Mouse (Mus musculus): ENCODE results near the gene Gm37240. TPM values are rescaled to one million over a fixed set of nuclear protein-coding genes. Genes with fewer than 3 reads are reported as not detected.
"Not testable (repeated sequence)": the region's sequence is repeated elsewhere in the genome, so short reads cannot be mapped to it uniquely, and the experiment has no call there.

Gm37240 gene
- polyA plus RNA-seq, 1 experiment from 2014 or later: 3.2 TPM

- DNase-seq (ENCODE audit: low spot score) (peak; percentile 89), ATAC-seq (replicated peaks; ENCODE audit: insufficient number of reproducible peaks, low FRiP score, low TSS enrichment, low read depth) (no peak)
- Histone ChIP-seq H3K36me3 (replicated peaks; ENCODE audit: control insufficient read depth, insufficient read depth, low read depth, low read length) (no peaks in the 10 kb centered on the region), H3K4me2 (ENCODE audit: low read depth, low read length) (no peak overlapping the region), H3K4me3 (ENCODE audit: low read depth, low read length) (no peak overlapping the region), H3K9ac (replicated peaks; ENCODE audit: low read length) (no peak overlapping the region), H3K27me3 (ENCODE audit: control insufficient read depth, insufficient read depth, low read length) (no peaks in the 10 kb centered on the region), H3K27ac (replicated peaks; ENCODE audit: low read depth, low read length) (no peak overlapping the region), H3K4me1 (ENCODE audit: control insufficient read depth, insufficient read depth, low read length) (no peaks in the 10 kb centered on the region), H3K9me3 (replicated peaks; ENCODE audit: control insufficient read depth, low read length) (no peaks in the 10 kb centered on the region)
- WGBS: 46% methylated on average over 18 of the region's 18 CpGs
These were observed 36.9 kb upstream of the Gm37240 start for GRCm38 (mm10) chr3:85923954-85924945.

GRCm38 (mm10) chr3:85923343-85923742, 36.0 kb upstream of the Gm37240 start:
- no peak for DNase-seq (ENCODE audit: low spot score)
- Histone ChIP-seq H3K27me3 (ENCODE audit: control insufficient read depth, insufficient read depth, low read length) (no peaks in the 10 kb centered on the region), H3K9ac (replicated peaks; ENCODE audit: low read length) (no peak overlapping the region), H3K4me3 (ENCODE audit: low read depth, low read length) (no peak overlapping the region), H3K4me1 (ENCODE audit: control insufficient read depth, insufficient read depth, low read length) (no peaks in the 10 kb centered on the region), H3K36me3 (replicated peaks; ENCODE audit: control insufficient read depth, insufficient read depth, low read depth, low read length) (no peaks in the 10 kb centered on the region), H3K27ac (replicated peaks; ENCODE audit: low read depth, low read length) (no peak overlapping the region), H3K4me2 (ENCODE audit: low read depth, low read length) (no peak overlapping the region), H3K9me3 (replicated peaks; ENCODE audit: control insufficient read depth, low read length) (no peaks in the 10 kb centered on the region)
- ATAC-seq (replicated peaks; ENCODE audit: insufficient number of reproducible peaks, low FRiP score, low TSS enrichment, low read depth): no peak
- 71% methylated on average over 8 of the region's 8 CpGs for WGBS

GRCm38 (mm10) chr3:85922331-85922730, 35.0 kb upstream of the Gm37240 start:
- WGBS: 81% methylated on average over 3 of the region's 3 CpGs
- no peak for ATAC-seq (replicated peaks; ENCODE audit: insufficient number of reproducible peaks, low FRiP score, low TSS enrichment, low read depth)
- H3K27ac ChIP-seq (replicated peaks; ENCODE audit: low read depth, low read length): no peak overlapping the region

GRCm38 (mm10) chr3:85920671-85921070, 33.4 kb upstream of the Gm37240 start:
- H3K4me1 ChIP-seq (ENCODE audit: control insufficient read depth, insufficient read depth, low read length); H3K27me3 ChIP-seq (ENCODE audit: control insufficient read depth, insufficient read depth, low read length); H3K9me3 ChIP-seq (replicated peaks; ENCODE audit: control insufficient read depth, low read length); H3K4me2 ChIP-seq (ENCODE audit: low read depth, low read length); H3K27ac ChIP-seq (replicated peaks; ENCODE audit: low read depth, low read length); DNase-seq (ENCODE audit: low spot score); H3K9ac ChIP-seq (replicated peaks; ENCODE audit: low read length); ATAC-seq (replicated peaks; ENCODE audit: insufficient number of reproducible peaks, low FRiP score, low TSS enrichment, low read depth); H3K4me3 ChIP-seq (ENCODE audit: low read depth, low read length); H3K36me3 ChIP-seq (replicated peaks; ENCODE audit: control insufficient read depth, insufficient read depth, low read depth, low read length): not testable (repeated sequence)
- 91% methylated on average over 2 of the region's 2 CpGs for WGBS

More at GRCm38 (mm10) chr3:85922331-85922730, 35.0 kb upstream of the Gm37240 start:
- Histone ChIP-seq H3K4me3 (ENCODE audit: low read depth, low read length) (no peak overlapping the region), H3K9me3 (replicated peaks; ENCODE audit: control insufficient read depth, low read length) (no peaks in the 10 kb centered on the region), H3K4me2 (ENCODE audit: low read depth, low read length) (no peak overlapping the region), H3K27me3 (ENCODE audit: control insufficient read depth, insufficient read depth, low read length) (no peaks in the 10 kb centered on the region), H3K4me1 (ENCODE audit: control insufficient read depth, insufficient read depth, low read length) (no peaks in the 10 kb centered on the region), H3K36me3 (replicated peaks; ENCODE audit: control insufficient read depth, insufficient read depth, low read depth, low read length) (no peaks in the 10 kb centered on the region), H3K9ac (replicated peaks; ENCODE audit: low read length) (no peak overlapping the region)
- no peak for DNase-seq (ENCODE audit: low spot score)

GRCm38 (mm10) chr3:85917600-85917999, 30.3 kb upstream of the Gm37240 start:
- no peak overlapping the region for H3K4me2 ChIP-seq (ENCODE audit: low read depth, low read length)
- no peaks in the 10 kb centered on the region for H3K27me3 ChIP-seq (ENCODE audit: control insufficient read depth, insufficient read depth, low read length)
- H3K36me3 ChIP-seq (replicated peaks; ENCODE audit: control insufficient read depth, insufficient read depth, low read depth, low read length): no peaks in the 10 kb centered on the region
- H3K9me3 ChIP-seq (replicated peaks; ENCODE audit: control insufficient read depth, low read length): no peaks in the 10 kb centered on the region
- ATAC-seq (replicated peaks; ENCODE audit: insufficient number of reproducible peaks, low FRiP score, low TSS enrichment, low read depth): no peak
- 13% methylated on average over 4 of the region's 4 CpGs for WGBS
- no peaks in the 10 kb centered on the region for H3K4me1 ChIP-seq (ENCODE audit: control insufficient read depth, insufficient read depth, low read length)
- no peak overlapping the region for H3K27ac ChIP-seq (replicated peaks; ENCODE audit: low read depth, low read length)
- peak; percentile 51 for DNase-seq (ENCODE audit: low spot score)
- H3K9ac ChIP-seq (replicated peaks; ENCODE audit: low read length): no peak overlapping the region
- H3K4me3 ChIP-seq (ENCODE audit: low read depth, low read length): no peak overlapping the region

- no peak for DNase-seq (ENCODE audit: low spot score)
- Histone ChIP-seq H3K27ac (replicated peaks; ENCODE audit: low read depth, low read length) (no peak overlapping the region), H3K4me2 (ENCODE audit: low read depth, low read length) (no peak overlapping the region), H3K9me3 (replicated peaks; ENCODE audit: control insufficient read depth, low read length) (no peaks in the 10 kb centered on the region), H3K27me3 (ENCODE audit: control insufficient read depth, insufficient read depth, low read length) (no peaks in the 10 kb centered on the region), H3K36me3 (replicated peaks; ENCODE audit: control insufficient read depth, insufficient read depth, low read depth, low read length) (no peaks in the 10 kb centered on the region), H3K4me1 (ENCODE audit: control insufficient read depth, insufficient read depth, low read length) (no peaks in the 10 kb centered on the region), H3K4me3 (ENCODE audit: low read depth, low read length) (no peak overlapping the region), H3K9ac (replicated peaks; ENCODE audit: low read length) (no peak overlapping the region)
- 92% methylated on average over 6 of the region's 6 CpGs for WGBS
- ATAC-seq (replicated peaks; ENCODE audit: insufficient number of reproducible peaks, low FRiP score, low TSS enrichment, low read depth): no peak
These were observed 27.5 kb upstream of the Gm37240 start for GRCm38 (mm10) chr3:85914806-85915205.

GRCm38 (mm10) chr3:85907136-85907535, 19.8 kb upstream of the Gm37240 start:
- Histone ChIP-seq H3K4me2 (ENCODE audit: low read depth, low read length) (no peak overlapping the region), H3K4me1 (ENCODE audit: control insufficient read depth, insufficient read depth, low read length) (no peaks in the 10 kb centered on the region), H3K9ac (replicated peaks; ENCODE audit: low read length) (no peak overlapping the region), H3K36me3 (replicated peaks; ENCODE audit: control insufficient read depth, insufficient read depth, low read depth, low read length) (no peaks in the 10 kb centered on the region), H3K9me3 (replicated peaks; ENCODE audit: control insufficient read depth, low read length) (no peaks in the 10 kb centered on the region), H3K4me3 (ENCODE audit: low read depth, low read length) (no peak overlapping the region), H3K27ac (replicated peaks; ENCODE audit: low read depth, low read length) (no peak overlapping the region), H3K27me3 (ENCODE audit: control insufficient read depth, insufficient read depth, low read length) (no peaks in the 10 kb centered on the region)
- no peak for DNase-seq (ENCODE audit: low spot score)
- WGBS: 86% methylated on average over 7 of the region's 7 CpGs
- ATAC-seq (replicated peaks; ENCODE audit: insufficient number of reproducible peaks, low FRiP score, low TSS enrichment, low read depth): no peak

- Histone ChIP-seq H3K4me1 (ENCODE audit: control insufficient read depth, insufficient read depth, low read length) (no peaks in the 10 kb centered on the region), H3K27me3 (ENCODE audit: control insufficient read depth, insufficient read depth, low read length) (no peaks in the 10 kb centered on the region), H3K4me2 (ENCODE audit: low read depth, low read length) (no peak overlapping the region), H3K27ac (replicated peaks; ENCODE audit: low read depth, low read length) (no peak overlapping the region), H3K9me3 (replicated peaks; ENCODE audit: control insufficient read depth, low read length) (no peaks in the 10 kb centered on the region), H3K36me3 (replicated peaks; ENCODE audit: control insufficient read depth, insufficient read depth, low read depth, low read length) (no peaks in the 10 kb centered on the region), H3K4me3 (ENCODE audit: low read depth, low read length) (no peak overlapping the region), H3K9ac (replicated peaks; ENCODE audit: low read length) (no peak overlapping the region)
- ATAC-seq (replicated peaks; ENCODE audit: insufficient number of reproducible peaks, low FRiP score, low TSS enrichment, low read depth) (no peak), DNase-seq (ENCODE audit: low spot score) (no peak)
These were observed 17.1 kb upstream of the Gm37240 start for GRCm38 (mm10) chr3:85904371-85904770.
